Mouse (Mus musculus) B cell, adult (primary cell): ENCODE data around the gene Tmprss3. TPM values are rescaled to one million over a fixed set of nuclear protein-coding genes. Genes with fewer than 3 reads are reported as not detected.

Experiments used
- total RNA-seq: library from RNA; stranded (reverse); gene quantifications from 4 replicates; pipeline ENCODE4 v1.2.4, GENCODE M21; 2023; ENCODE audit not compliant: inconsistent age

Gene Tmprss3
- 0.26 to 0.57 TPM (median 0.41 TPM) in 4 replicates for total RNA-seq

DNA sequence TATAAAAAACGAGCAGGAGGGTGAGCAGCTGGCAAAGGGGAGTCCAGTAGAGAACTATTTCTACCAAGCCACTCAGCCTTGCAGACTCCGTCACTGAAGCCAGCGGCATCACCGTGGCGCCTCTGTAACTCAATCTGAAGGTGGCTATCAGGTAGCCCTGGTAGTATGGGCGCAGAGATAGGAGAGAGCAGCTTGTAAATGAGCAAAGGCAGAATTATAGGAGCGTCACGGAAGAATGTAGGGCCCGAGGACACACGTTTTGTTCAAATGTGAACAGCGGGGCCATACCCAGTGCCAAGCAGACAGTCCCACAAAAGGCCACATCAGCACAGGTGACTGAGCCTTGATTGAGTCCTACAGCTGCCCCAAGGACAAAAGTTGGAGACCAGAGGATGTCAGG lies at the start of gene Tmprss3:
TSS of gene Tmprss3 (minus strand) at position 101 of the 400 bp plus-strand sequence.

DNA sequence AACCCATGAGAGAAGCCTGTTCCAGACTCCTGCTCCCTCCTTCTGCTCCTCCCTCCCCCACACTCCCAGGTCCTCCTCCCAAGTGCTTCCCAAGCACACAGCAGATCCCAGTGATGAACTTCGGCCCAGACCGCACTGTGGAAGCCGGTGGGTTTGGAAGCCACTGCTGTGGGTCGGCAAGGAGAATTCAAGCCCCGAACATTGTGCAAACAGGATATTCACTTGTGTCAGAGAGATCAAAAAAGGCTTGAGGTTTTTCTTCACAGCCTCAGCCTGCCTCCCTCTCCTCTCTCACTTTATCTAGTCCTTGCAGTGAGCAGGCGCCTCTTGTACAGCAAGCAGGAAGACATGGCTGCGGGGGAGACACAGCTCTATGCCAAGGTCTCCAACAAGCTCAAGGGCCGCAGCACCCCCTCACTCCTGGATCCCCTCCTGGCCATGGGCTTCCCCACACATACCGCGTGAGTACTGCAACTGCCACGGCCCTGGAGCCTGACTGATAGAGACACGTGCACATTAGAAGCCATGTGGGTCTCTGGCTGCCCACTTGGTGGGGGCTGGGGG lies 9.1 kb upstream of the Tmprss3 start, which contains the start of gene Ubash3a:
TSS of gene Ubash3a (plus strand) at position 103 of the 564 bp plus-strand sequence.

GRCm38 (mm10) chr17:31165127-31165526 lies 33.6 kb downstream of the Tmprss3 start, which contains the start of gene Tff1:
Tff1 (minus strand) TSS chr17:31165277.

DNA sequence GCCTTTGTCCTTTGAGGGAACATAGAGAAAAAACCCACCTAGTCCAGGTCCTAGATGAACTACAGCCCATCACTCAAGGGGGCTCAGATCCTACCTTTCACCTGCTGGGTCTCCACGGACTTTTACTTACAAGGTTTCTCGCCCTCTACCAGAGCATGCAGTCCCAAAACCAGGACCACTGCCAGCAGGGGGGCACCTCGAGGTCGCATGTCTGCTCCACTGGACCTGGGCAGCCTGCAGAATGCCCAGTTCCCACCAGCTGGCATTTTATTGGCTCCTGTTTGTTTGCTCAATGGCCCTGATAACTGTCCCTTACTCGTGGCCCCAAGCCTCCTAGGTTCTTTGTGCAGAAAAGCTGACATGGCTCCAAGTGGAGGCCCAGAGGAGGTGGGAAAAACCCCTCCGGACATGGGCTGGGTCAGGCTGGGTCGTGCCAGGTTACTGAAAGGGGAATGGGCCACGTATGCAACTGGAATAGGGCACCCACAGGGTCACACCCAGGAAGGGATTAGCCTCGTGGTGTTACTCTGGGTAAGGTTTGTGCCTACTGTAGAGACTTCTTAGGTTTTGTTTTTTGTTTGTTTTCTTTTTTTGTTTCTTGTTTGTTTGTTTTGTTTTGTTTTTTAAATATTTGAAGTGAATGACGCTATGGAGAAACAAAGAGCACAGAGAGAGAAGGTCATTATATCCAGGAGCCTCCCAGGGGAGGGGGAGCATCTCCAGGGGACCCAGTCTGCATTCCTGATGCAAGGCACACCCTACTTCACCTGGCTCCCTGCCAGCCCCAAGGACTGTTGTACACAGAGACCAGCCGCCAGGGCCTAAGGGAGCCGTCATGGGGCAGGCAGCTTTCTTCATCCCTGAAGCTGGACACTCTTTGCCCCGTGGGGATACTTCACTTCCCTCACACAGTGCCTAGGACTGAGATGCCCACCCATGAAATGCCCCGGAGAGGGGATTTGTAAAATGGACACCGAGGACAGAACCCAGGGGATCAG lies 54.4 kb downstream of the Tmprss3 start, which contains the start of gene Tff2:
TSS of gene Tff2 (minus strand) at position 243 of the 998 bp plus-strand sequence.

GRCm38 (mm10) chr17:31129452-31129851 lies 69.3 kb downstream of the Tmprss3 start, which contains the start of gene Tff3:
Tff3 (minus strand) TSS chr17:31129646.

Other genes starting within 250 kb of the Tmprss3 start
- not detected in 4 replicates for gene Umodl1, start 244.3 kb downstream of the Tmprss3 start, total RNA-seq
- gene Abcg1, start 141.3 kb downstream of the Tmprss3 start, total RNA-seq = 112 to 129 TPM (median 121 TPM) in 4 replicates
- gene Tff3, start 69.3 kb downstream of the Tmprss3 start, total RNA-seq = not detected in 4 replicates
- not detected in 4 replicates for gene Tff2, start 54.7 kb downstream of the Tmprss3 start, total RNA-seq
- gene Tff1, start 33.7 kb downstream of the Tmprss3 start, total RNA-seq = not detected in 4 replicates
- 0.39 to 0.93 TPM (median 0.51 TPM) in 3 of 4 replicates, not detected in the other for gene Ubash3a, start 8.9 kb upstream of the Tmprss3 start, total RNA-seq
- gene Rsph1, start 78.4 kb upstream of the Tmprss3 start, total RNA-seq = 0.54 to 1.3 TPM (median 0.83 TPM) in 3 of 4 replicates, not detected in the other
- 31.2 to 38.2 TPM (median 36.9 TPM) in 4 replicates for gene Slc37a1, start 87.8 kb upstream of the Tmprss3 start, total RNA-seq
- gene Pde9a, start 187.2 kb upstream of the Tmprss3 start, total RNA-seq = 1.4 TPM in 1 of 4 replicates, not detected in the others